Mouse (Mus musculus): Measurements from ENCODE around the gene Tjp1. TPM values are rescaled to one million over a fixed set of nuclear protein-coding genes. Genes with fewer than 3 reads are reported as not detected.

Gene Tjp1
- polyA plus RNA-seq, 1 experiment from 2014 or later: 21.7 TPM

GRCm38 (mm10) chr7:65497733-65498583, 29.6 kb downstream of the Tjp1 start:
- WGBS: 53% methylated on average over 12 of the region's 12 CpGs
- Histone ChIP-seq H3K4me2 (no peak overlapping the region), H3K27ac (ENCODE audit: low read depth, low read length) (no peak overlapping the region), H3K36me3 (ENCODE audit: control insufficient read depth, insufficient read depth, low read length) (no peaks in the 10 kb centered on the region), H3K9ac (ENCODE audit: low read length) (no peak overlapping the region), H3K27me3 (ENCODE audit: control insufficient read depth, insufficient read depth, low read length) (no peaks in the 10 kb centered on the region), H3K9me3 (ENCODE audit: control insufficient read depth, low read length) (no peaks in the 10 kb centered on the region), H3K4me1 (ENCODE audit: control insufficient read depth, insufficient read depth, low read length) (no peaks in the 10 kb centered on the region), H3K4me3 (ENCODE audit: low read depth, low read length) (no peak overlapping the region)
- ATAC-seq (ENCODE audit: low FRiP score) (peak; percentile 67; the same call in 1 of the 2 replicates), DNase-seq (ENCODE audit: low spot score, missing footprints) (peak; percentile 97)

DNA sequence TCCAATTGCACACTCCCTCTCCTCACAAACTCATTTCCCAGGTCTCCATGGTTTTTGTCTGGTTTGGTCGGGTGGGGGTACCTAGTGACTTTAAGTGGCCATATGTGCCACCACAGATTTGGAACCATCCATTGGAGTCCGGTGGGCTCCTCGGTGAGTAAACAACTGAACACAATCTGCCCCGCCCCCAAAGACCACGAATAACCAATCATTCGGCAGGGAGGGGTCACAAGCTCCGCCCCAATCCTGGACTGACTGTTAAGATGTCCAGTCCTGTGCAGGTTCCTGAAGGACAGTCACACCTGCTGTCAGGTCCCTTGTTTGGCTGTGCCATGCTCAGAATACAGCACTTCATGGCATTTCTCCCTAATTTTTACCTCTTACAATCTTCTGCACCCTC, 37.1 kb downstream of the Tjp1 start:
- Histone ChIP-seq H3K27ac (ENCODE audit: low read depth, low read length) (no peak overlapping the region), H3K27me3 (ENCODE audit: control insufficient read depth, insufficient read depth, low read length) (no peaks in the 10 kb centered on the region), H3K36me3 (ENCODE audit: control insufficient read depth, insufficient read depth, low read length) (no peaks in the 10 kb centered on the region), H3K4me1 (ENCODE audit: control insufficient read depth, insufficient read depth, low read length) (no peaks in the 10 kb centered on the region), H3K9me3 (ENCODE audit: control insufficient read depth, low read length) (no peaks in the 10 kb centered on the region), H3K9ac (ENCODE audit: low read length) (no peak overlapping the region), H3K4me2 (no peak overlapping the region), H3K4me3 (ENCODE audit: low read depth, low read length) (no peak overlapping the region)
- 81% methylated on average over 7 of the region's 7 CpGs for WGBS
- ATAC-seq (ENCODE audit: low FRiP score) (no peak), DNase-seq (ENCODE audit: low spot score, missing footprints) (no peak)

DNA sequence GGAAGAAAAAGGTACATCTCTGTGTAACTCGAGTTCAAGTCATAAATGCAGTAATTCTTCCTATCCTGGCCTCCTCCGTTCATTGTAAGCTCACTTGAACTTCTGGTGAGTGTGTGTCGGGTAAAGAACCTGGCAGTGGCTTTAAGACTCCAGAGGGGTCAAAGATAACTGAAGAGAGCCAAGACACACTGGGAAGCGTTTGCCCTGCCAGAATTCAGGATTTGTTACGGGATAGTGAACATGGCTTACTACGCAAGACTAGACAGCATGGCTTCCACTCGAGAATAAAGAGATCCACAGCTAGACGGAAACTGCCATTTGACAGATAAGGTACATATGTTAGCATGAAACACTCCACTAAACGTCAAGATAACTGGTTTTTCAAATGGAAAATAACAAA, 37.8 kb downstream of the Tjp1 start:
- Histone ChIP-seq H3K27ac (ENCODE audit: low read depth, low read length) (no peak overlapping the region), H3K4me3 (ENCODE audit: low read depth, low read length) (no peak overlapping the region), H3K4me2 (no peak overlapping the region), H3K9ac (ENCODE audit: low read length) (no peak overlapping the region), H3K36me3 (ENCODE audit: control insufficient read depth, insufficient read depth, low read length) (no peaks in the 10 kb centered on the region), H3K27me3 (ENCODE audit: control insufficient read depth, insufficient read depth, low read length) (no peaks in the 10 kb centered on the region), H3K4me1 (ENCODE audit: control insufficient read depth, insufficient read depth, low read length) (no peaks in the 10 kb centered on the region), H3K9me3 (ENCODE audit: control insufficient read depth, low read length) (no peaks in the 10 kb centered on the region)
- ATAC-seq (ENCODE audit: low FRiP score) (no peak), DNase-seq (ENCODE audit: low spot score, missing footprints) (no peak)
- WGBS: 74% methylated on average over 9 of the region's 9 CpGs

DNA sequence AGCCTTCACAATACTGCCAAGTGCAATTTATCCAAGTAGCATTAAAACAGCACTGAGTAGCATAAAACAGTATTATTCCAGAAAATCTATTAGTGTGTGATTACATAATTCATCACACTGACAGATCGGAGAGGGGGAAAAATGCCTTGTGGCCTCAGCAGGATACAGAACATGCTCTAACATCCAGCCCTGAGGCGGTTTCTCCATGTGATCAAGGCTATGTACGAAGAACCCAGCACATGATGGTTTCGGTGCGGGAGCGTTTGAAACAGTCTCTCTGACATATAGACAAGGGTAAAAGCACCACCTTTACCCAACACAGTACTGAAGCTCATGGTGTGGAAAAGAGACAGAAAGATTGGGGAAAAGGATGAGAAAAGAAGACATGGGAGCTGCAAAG, 38.4 kb downstream of the Tjp1 start:
- H3K4me2 ChIP-seq: no peak overlapping the region
- H3K9ac ChIP-seq (ENCODE audit: low read length): no peak overlapping the region
- no peak for DNase-seq (ENCODE audit: low spot score, missing footprints)
- H3K27me3 ChIP-seq (ENCODE audit: control insufficient read depth, insufficient read depth, low read length): no peaks in the 10 kb centered on the region
- no peaks in the 10 kb centered on the region for H3K36me3 ChIP-seq (ENCODE audit: control insufficient read depth, insufficient read depth, low read length)
- WGBS: 94% methylated on average over 6 of the region's 6 CpGs
- no peak overlapping the region for H3K4me3 ChIP-seq (ENCODE audit: low read depth, low read length)
- no peak overlapping the region for H3K27ac ChIP-seq (ENCODE audit: low read depth, low read length)
- no peak for ATAC-seq (ENCODE audit: low FRiP score)
- H3K9me3 ChIP-seq (ENCODE audit: control insufficient read depth, low read length): no peaks in the 10 kb centered on the region
- no peaks in the 10 kb centered on the region for H3K4me1 ChIP-seq (ENCODE audit: control insufficient read depth, insufficient read depth, low read length)

GRCm38 (mm10) chr7:65486259-65486681, 41.3 kb downstream of the Tjp1 start:
- Histone ChIP-seq H3K4me3 (ENCODE audit: low read depth, low read length) (no peak overlapping the region), H3K4me2 (peak overlapping the region; percentile 8; the same call in 1 of the 2 replicates), H3K4me1 (ENCODE audit: control insufficient read depth, insufficient read depth, low read length) (no peaks in the 10 kb centered on the region), H3K36me3 (ENCODE audit: control insufficient read depth, insufficient read depth, low read length) (no peaks in the 10 kb centered on the region), H3K9ac (ENCODE audit: low read length) (no peak overlapping the region), H3K9me3 (ENCODE audit: control insufficient read depth, low read length) (no peaks in the 10 kb centered on the region), H3K27ac (ENCODE audit: low read depth, low read length) (no peak overlapping the region), H3K27me3 (ENCODE audit: control insufficient read depth, insufficient read depth, low read length) (no peaks in the 10 kb centered on the region)
- DNase-seq (ENCODE audit: low spot score, missing footprints): peak; percentile 89
- ATAC-seq (ENCODE audit: low FRiP score): 0 out of 2 replicates have a peak, but pooled peaks have one; percentile 27
- 13% methylated on average over 13 of the region's 13 CpGs for WGBS

DNA sequence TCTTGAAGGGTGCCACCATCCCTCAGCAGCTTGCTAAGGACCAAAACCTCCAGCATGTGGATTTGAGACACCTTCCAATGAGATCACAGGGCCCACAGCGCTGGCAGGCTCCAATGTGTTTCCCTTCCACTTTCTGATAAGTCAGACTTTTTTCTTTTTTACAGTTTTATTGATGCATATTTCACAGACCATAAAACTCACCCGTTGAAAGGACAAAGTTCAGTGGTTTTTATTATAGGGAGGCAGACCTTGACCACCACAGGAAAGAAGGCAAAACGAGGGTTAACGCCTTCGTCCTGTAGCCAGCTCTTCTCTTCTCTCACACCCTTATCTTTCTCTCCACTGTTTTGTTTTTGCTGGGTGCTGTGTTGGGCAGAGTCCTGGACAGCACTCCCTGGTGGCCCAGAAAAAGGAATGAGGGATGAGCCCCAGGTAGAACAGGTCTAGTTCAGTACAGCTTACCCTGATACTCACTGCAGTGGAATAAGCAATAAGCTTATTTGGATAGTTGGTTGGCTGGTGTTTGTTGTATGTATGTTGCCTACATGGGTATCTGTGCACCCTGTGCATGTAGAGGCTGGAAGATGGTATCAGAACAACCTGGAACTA, 43.3 kb downstream of the Tjp1 start:
- Histone ChIP-seq H3K4me1 (ENCODE audit: control insufficient read depth, insufficient read depth, low read length) (no peaks in the 10 kb centered on the region), H3K36me3 (ENCODE audit: control insufficient read depth, insufficient read depth, low read length) (no peaks in the 10 kb centered on the region), H3K9me3 (ENCODE audit: control insufficient read depth, low read length) (no peaks in the 10 kb centered on the region), H3K27me3 (ENCODE audit: control insufficient read depth, insufficient read depth, low read length) (no peaks in the 10 kb centered on the region), H3K4me2 (no peak overlapping the region), H3K27ac (ENCODE audit: low read depth, low read length) (no peak overlapping the region), H3K4me3 (ENCODE audit: low read depth, low read length) (no peak overlapping the region), H3K9ac (ENCODE audit: low read length) (no peak overlapping the region)
- no peak for DNase-seq (ENCODE audit: low spot score, missing footprints)
- 80% methylated on average over 5 of the region's 5 CpGs for WGBS
- no peak for ATAC-seq (ENCODE audit: low FRiP score)

DNA sequence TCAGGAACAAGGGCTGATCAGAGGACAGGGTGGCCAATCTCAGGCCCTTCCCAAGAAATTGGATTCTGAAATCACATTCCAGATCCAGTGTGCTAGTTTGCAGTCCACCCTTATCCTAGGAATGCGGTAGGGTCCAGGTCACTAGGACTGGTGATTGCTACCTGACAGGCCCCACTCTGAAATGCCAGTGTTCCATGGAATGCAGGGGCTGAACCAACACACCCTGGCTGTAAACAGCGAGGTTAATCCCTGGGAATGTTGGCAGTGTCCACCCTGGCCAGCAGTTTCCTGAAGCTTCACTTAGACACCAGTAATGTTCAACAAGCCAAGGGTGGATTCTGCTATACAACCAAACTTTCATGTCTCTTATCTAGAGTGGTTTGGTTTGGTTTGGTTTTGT, 45.4 kb downstream of the Tjp1 start:
- no peak for ATAC-seq (ENCODE audit: low FRiP score)

GRCm38 (mm10) chr7:65472048-65472447, 55.5 kb downstream of the Tjp1 start:
- 78% methylated on average over 3 of the region's 3 CpGs for WGBS
- Histone ChIP-seq H3K36me3 (ENCODE audit: control insufficient read depth, insufficient read depth, low read length) (no peaks in the 10 kb centered on the region), H3K4me1 (ENCODE audit: control insufficient read depth, insufficient read depth, low read length) (no peaks in the 10 kb centered on the region), H3K9me3 (ENCODE audit: control insufficient read depth, low read length) (no peaks in the 10 kb centered on the region), H3K27ac (ENCODE audit: low read depth, low read length) (no peak overlapping the region), H3K9ac (ENCODE audit: low read length) (no peak overlapping the region), H3K27me3 (ENCODE audit: control insufficient read depth, insufficient read depth, low read length) (no peaks in the 10 kb centered on the region), H3K4me3 (ENCODE audit: low read depth, low read length) (no peak overlapping the region), H3K4me2 (no peak overlapping the region)
- DNase-seq (ENCODE audit: low spot score, missing footprints): no peak
- no peak for ATAC-seq (ENCODE audit: low FRiP score)

More for the DNA sequence above, 45.4 kb downstream of the Tjp1 start:
- H3K4me3 ChIP-seq (ENCODE audit: low read depth, low read length): no peak overlapping the region
- H3K4me2 ChIP-seq: no peak overlapping the region
- H3K27me3 ChIP-seq (ENCODE audit: control insufficient read depth, insufficient read depth, low read length): no peaks in the 10 kb centered on the region
- H3K27ac ChIP-seq (ENCODE audit: low read depth, low read length): no peak overlapping the region
- H3K36me3 ChIP-seq (ENCODE audit: control insufficient read depth, insufficient read depth, low read length): no peaks in the 10 kb centered on the region
- H3K9me3 ChIP-seq (ENCODE audit: control insufficient read depth, low read length): no peaks in the 10 kb centered on the region
- 68% methylated on average over 2 of the region's 2 CpGs for WGBS
- no peak overlapping the region for H3K9ac ChIP-seq (ENCODE audit: low read length)
- DNase-seq (ENCODE audit: low spot score, missing footprints): no peak
- no peaks in the 10 kb centered on the region for H3K4me1 ChIP-seq (ENCODE audit: control insufficient read depth, insufficient read depth, low read length)

GRCm38 (mm10) chr7:65471406-65471805, 56.2 kb downstream of the Tjp1 start:
- no peak for ATAC-seq (ENCODE audit: low FRiP score)
- no peak for DNase-seq (ENCODE audit: low spot score, missing footprints)
- 88% methylated on average over 6 of the region's 6 CpGs for WGBS
- Histone ChIP-seq H3K27me3 (ENCODE audit: control insufficient read depth, insufficient read depth, low read length) (no peaks in the 10 kb centered on the region), H3K4me3 (ENCODE audit: low read depth, low read length) (no peak overlapping the region), H3K9me3 (ENCODE audit: control insufficient read depth, low read length) (no peaks in the 10 kb centered on the region), H3K4me1 (ENCODE audit: control insufficient read depth, insufficient read depth, low read length) (no peaks in the 10 kb centered on the region), H3K4me2 (no peak overlapping the region), H3K36me3 (ENCODE audit: control insufficient read depth, insufficient read depth, low read length) (no peaks in the 10 kb centered on the region), H3K9ac (ENCODE audit: low read length) (no peak overlapping the region), H3K27ac (ENCODE audit: low read depth, low read length) (no peak overlapping the region)
